Mouse (Mus musculus) liver, postnatal 0 days (tissue): Measurements from ENCODE around the gene Pappa2.

Experiments
- CTCF ChIP-seq: sonication (generic); IDR thresholded peaks from 2 replicates; pipeline ENCODE4 v1.5.1; 2016; ENCODE audit warnings: antibody characterized with exemption, low read depth
- EP300 ChIP-seq: IDR thresholded peaks from 2 replicates; pipeline ENCODE4 v1.6.1; 2016; ENCODE audit warnings: antibody characterized with exemption, low read depth, mild to moderate bottlenecking

DNA sequence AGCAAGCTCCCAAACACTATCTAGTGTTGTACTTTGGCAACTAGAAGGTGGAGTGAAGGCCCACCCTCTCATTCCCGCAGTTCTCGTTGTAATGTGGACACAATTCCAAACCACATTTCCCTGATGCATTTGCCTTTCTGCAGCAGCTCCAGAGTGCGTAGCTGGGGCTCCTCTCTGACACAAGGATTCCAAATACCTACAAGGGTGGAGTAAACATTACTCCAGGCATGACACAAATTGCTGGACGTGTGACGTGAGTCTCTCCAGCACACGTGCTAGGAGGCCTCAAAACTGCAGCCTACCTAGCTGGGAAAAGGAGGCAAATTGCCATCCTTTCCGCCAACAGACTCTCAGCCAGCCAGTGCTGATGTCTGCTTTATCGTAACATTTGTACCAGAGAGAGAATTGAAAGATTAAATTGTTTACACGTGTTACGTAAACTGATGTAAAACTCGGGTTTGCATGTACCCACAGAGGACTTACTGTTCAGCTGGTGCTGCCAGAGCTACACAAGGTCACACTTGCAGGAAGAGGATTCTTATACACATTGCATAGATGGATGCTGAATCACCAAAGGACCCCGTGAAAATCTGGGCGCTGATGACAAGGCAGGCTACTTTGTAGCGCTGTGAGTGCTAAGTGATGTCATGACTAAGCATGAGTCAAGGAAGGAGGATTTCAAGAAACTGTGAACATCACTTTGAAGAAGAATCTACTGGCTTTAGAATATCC, 127.3 kb downstream of the Pappa2 start:
- TF ChIP-seq CTCF, result no peak
- TF ChIP-seq EP300, result no peak
